Mouse (Mus musculus) right cerebral cortex, postnatal 25 days (tissue): ENCODE measurements around the gene Fam187a.

Experiments used
- DNase-seq: peaks from one replicate; pipeline ENCODE4 v3.0.0; 2022

Fam187a gene

DNA sequence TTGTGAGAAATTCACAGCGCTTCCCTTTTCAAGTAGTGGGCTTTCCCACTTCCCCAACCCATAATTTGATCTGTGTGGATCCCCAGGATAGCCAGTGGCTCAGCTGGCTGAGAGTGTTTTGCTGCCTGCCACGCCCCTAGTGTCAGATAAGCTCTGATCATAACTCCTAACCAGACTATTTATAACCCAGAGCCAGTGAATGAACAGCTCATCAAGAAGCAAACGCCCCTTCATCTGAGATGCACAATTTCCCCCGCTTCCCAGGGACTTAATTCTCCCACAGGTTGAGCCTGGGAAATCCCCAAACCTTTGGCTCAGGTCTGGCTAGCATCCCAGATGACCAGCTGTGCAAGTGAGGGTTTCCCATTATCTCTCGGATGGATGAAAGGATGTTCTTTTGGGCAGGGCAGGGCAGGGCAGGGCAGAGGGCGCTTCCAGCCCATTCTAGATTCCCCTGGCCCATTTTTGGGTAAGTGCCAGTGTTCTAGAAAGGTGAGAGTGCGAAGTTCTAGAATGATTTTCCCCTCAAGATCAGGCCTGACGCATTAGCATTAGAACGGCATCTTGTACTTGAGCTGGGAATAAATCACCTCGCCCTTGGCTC, at the start of gene Fam187a:
Gene Fam187a (plus strand): TSS at position 554 of the 604 bp plus-strand sequence.
- DNase-seq, result no peak

- no peak for DNase-seq
Measured at GRCm38 (mm10) chr11:102835549-102835948, 49.4 kb upstream of the Fam187a start, which contains the start of gene Higd1b. Higd1b (plus strand) TSS chr11:102835849.

DNA sequence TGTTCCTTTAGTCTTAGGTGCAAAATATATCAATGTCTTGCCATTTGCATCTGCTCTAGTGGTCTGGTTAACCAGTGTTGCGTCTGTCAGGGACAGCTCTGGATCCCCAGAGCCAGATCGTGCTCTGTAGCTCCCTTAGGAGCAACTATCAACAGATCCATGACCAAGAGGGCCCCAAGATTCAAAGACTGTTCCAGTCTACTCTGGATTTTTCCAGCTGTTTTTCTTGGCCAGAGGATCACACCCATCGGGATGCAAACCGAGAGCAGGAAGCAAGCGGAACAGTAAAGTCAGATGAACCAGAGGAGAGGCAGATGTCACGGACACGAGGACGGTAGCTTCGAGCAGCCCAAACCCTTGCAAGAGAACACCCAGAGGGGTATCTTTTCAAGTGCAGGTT, 48.8 kb upstream of the Fam187a start:
- DNase-seq, result no peak

GRCm38 (mm10) chr11:102837385-102837784, 47.6 kb upstream of the Fam187a start:
- DNase-seq, result no peak

DNA sequence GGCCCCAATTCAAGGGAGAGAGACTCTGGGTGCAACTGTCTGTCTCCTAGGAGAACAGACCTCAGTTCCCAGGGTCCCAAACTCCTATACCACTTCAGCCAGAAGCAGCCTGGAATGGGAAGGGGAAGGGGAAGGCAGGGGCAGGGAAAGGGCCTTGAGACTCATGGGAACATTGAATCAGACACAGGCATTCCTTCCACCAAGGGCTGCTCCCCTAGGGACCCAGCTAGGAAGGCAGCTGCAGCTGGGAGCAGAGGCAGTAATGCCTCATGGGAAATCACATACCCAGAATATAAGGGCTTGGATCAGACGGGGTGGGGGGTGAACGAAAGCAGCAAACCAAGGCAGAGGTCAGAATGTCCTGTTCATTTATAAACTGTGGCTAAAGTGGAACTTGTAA, 46.8 kb upstream of the Fam187a start:
- DNase-seq, result no peak

GRCm38 (mm10) chr11:102838616-102839150, 46.3 kb upstream of the Fam187a start:
- DNase-seq, result no peak

- DNase-seq, result no peak
Measured at GRCm38 (mm10) chr11:102845926-102846325, 39.0 kb upstream of the Fam187a start.

DNA sequence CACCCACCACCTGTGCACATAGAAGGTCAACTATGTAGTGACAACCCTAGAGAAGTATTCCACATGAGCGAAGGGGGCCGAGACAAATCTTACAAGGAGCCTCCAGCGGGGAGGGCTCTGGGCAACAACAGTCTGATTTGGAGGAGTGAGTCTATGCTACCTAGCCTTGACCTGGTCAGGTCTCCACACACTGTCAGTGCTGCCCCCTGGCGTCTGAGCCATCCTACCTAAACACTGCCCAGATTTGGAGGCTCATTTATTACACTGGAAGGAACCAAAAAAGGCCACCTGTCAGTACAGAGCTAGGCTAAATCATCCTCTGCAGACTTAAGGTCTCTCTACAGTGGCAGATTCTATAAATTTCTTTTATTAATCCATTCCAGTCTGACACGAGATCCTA, 33.1 kb upstream of the Fam187a start:
- no peak for DNase-seq

GRCm38 (mm10) chr11:102853760-102854159, 31.2 kb upstream of the Fam187a start:
- no peak for DNase-seq

- DNase-seq, result no peak
Measured at GRCm38 (mm10) chr11:102855941-102856340, 29.0 kb upstream of the Fam187a start.

- DNase-seq, result no peak
Measured at GRCm38 (mm10) chr11:102858951-102859350, 26.0 kb upstream of the Fam187a start.

DNA sequence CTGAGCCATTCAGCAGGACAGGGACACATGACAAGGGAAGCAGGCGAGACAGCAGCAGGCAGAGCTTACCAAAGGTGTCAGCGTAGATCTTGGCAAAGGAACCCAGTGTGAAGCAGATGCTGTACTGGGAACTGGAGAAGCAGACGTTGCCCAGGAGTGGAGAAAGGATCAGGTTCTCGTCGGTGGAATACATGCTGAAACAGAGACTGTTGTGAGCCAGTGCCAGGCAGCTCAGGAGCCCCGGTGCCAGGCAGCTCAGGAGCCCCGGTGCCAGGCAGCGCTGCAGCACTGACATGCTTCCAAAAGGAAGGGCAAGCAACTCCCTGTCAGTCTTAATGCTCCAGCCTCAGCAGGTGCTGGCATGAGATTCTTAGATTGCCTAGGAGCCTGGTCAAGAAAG, 25.0 kb upstream of the Fam187a start:
- DNase-seq, result peak; percentile 49

DNA sequence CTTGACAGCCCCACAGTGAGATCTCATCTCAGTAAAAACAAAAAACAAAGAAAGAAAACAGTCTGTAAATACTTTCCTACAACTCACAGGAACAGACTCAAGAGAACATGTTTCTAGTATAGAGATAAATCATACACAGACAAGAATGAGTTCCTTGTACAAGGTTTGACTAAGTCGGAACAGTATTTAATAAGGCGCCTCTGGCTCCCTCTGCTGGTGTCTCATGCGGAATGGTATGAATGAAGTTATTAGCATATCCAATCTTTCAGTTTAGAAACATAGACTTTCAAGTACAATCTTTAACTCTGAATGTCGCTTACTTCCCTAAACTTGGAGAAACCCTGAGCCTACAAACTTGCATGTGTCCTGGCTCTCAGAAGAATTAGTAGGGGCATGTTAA, 20.7 kb upstream of the Fam187a start:
- DNase-seq, result no peak

GRCm38 (mm10) chr11:102874801-102875334, 10.1 kb upstream of the Fam187a start:
- peak; percentile 71 for DNase-seq

GRCm38 (mm10) chr11:102879558-102879957, 5.4 kb upstream of the Fam187a start:
- DNase-seq, result no peak

DNA sequence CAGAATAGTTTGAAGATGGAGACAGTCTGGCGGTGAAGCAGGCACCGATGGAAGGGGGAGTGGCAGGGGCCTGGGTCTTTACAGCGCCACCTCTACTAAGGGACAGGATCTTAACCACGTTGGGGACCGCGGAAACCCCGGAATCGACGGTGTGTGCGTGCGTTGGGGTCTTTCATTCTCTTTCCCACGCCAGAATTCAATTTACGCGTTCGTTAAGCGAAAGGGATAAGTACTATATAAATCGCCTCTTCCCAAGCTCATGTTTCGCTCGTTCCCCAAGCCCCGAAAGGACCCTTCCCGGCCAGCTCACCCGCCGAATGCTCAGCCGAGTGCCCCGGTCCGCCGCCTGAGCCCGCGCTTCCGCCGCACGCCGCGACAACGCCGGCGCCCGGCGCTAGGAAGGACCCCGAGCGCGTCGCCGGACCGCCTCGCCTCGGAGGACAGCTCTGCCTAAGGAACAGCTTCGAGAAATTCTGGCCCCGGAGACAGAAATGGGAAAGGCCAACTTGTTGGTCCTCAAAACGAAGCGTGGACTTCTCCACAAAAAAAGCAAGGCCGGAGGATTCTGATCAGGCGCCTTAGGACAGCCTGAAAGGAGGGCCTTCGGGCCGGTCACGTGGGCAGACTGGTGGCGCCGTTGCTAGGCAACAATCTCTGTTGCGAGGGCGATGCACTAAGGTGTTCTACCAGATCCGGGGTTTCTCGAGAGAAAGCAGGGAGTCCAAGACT, 4.2 kb upstream of the Fam187a start, which contains the start of the genes Eftud2 and Ccdc103:
Gene Eftud2 (minus strand): TSS at position 401 of the 729 bp plus-strand sequence.
Gene Ccdc103 (plus strand): TSS at position 620 of the 729 bp plus-strand sequence.
- peak; percentile 93 for DNase-seq

DNA sequence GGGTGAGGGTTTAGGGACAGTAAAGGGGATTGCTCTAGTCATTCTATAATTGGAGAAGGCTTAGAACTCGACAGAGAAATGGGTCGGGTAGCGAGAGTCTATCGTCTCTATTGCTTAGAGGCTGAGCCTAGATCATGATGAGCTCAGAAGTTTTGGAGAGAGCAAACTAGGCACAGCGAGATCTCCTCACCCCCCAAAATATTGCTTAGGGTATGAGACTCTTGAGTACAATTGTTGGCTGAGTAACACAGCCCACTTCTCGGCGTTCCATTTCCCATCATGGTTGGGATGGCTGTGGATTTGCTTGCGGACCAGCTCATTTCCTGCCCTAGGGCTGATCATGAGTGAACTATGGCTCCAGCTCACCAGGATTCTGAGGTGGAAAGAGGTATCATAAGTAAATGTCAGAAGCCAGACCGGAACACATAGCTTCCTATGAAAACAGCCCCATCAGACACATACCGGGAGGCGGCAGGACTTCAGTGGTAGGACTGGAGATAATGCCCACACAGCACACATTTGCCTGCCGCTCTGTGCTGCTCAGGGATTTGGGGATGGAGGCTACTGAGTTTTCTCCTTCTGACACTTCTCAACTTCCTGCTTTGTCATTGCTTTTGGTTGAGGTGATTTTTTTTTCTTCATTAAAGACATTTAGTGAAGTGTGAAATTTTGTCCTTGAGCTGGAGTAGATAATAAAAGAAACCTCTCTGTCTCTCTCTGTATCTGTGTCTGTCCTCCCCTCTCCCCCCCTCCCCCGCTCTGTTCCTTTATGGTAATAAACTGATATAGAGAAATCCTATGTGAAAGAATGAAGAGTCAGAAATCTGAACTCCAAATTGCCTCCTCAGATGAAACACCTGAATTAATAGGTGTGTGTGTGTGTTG, 3.4 kb upstream of the Fam187a start:
- DNase-seq, result peak; percentile 24

GRCm38 (mm10) chr11:102887433-102887832, 2.5 kb downstream of the Fam187a start:
- no peak for DNase-seq

DNA sequence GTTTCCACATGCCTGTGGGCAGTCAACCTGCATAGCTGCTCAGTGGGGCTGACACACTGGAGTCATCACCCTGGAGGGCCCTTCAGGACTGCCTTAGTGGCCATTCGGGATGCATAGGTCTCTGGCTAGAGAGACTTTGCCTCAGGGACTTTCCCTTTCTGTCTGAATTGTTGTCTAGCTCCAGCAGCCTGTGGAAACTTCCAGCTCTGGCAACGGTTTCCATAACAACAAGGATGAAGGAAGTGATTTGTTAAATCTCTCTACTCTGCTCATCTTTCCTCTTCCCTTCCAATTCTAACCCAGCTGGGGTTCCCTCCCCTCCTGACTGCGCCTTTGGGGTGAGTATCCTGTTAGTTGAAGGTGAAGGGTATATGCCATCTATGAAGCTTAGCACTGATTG, 3.2 kb downstream of the Fam187a start:
- peak; percentile 44 for DNase-seq

GRCm38 (mm10) chr11:102890096-102890495, 5.1 kb downstream of the Fam187a start:
- DNase-seq, result no peak

GRCm38 (mm10) chr11:102893015-102893651, 8.2 kb downstream of the Fam187a start:
- no peak for DNase-seq

GRCm38 (mm10) chr11:102894716-102895115, 9.7 kb downstream of the Fam187a start:
- no peak for DNase-seq
